24 mouse cellular contexts compared by ENCODE assay signal in the genomic region with DNA sequence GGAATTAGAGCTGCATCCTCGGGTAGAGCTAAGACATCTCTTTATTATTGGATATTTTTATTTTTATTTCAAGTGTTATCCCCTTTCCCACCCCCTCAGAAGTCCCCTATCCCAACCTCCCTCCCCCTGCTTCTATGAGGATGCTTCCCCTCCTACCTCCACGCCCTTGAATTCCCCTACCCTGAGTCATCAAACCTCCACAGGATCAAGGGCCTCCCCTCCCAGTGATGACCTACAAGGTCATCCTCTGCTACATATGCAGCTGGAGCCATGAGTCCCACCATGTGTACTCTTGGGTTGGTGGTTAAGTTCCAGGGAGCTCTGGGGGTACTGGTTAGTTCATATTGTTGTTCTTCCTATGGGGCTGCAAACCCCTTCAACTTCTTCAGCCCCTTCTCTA. TPM values are rescaled to one million over a fixed set of nuclear protein-coding genes. Genes with fewer than 3 reads are reported as not detected.
"Had no signal": no experiment of that assay in that cellular context is flagged by ENCODE, and none has a peak within 500 bp of the region (broad histone marks: within the 10 kb centered on the region; RNA-seq: fewer than 3 reads in every experiment).

No protein-coding gene starts in this region.

- H3K9me3 ChIP-seq: heart, embryonic 13.5 days; heart, embryonic 15.5 days; hindbrain, embryonic 13.5 days; hindbrain, embryonic 15.5 days; limb, embryonic 10.5 days; limb, embryonic 12.5 days; liver, embryonic 13.5 days; liver, embryonic 15.5 days had no signal

- H3K4me1 ChIP-seq: heart, embryonic 13.5 days; heart, embryonic 15.5 days; hindbrain, embryonic 13.5 days; limb, embryonic 10.5 days; limb, embryonic 12.5 days; liver, embryonic 13.5 days; liver, embryonic 15.5 days had no signal

- H3K27ac ChIP-seq: heart, adult 2 months; heart, embryonic 13.5 days; heart, embryonic 15.5 days; hindbrain, embryonic 13.5 days; hindbrain, embryonic 15.5 days; hindbrain, postnatal 0 days; layer of hippocampus, adult 2 months; left cerebral cortex, adult 2 months; limb, embryonic 10.5 days; limb, embryonic 12.5 days; liver, embryonic 13.5 days; liver, embryonic 15.5 days had no signal

- H3K36me3 ChIP-seq: heart, embryonic 13.5 days; heart, embryonic 15.5 days; hindbrain, embryonic 13.5 days; hindbrain, embryonic 15.5 days; limb, embryonic 10.5 days; limb, embryonic 12.5 days; liver, embryonic 13.5 days; liver, embryonic 15.5 days had no signal

- H3K9ac ChIP-seq: heart, embryonic 13.5 days; heart, embryonic 15.5 days; hindbrain, embryonic 13.5 days; hindbrain, embryonic 15.5 days; limb, embryonic 12.5 days; liver, embryonic 13.5 days; liver, embryonic 15.5 days had no signal

- H3K27me3 ChIP-seq: heart, embryonic 13.5 days; heart, embryonic 15.5 days; hindbrain, embryonic 13.5 days; hindbrain, embryonic 15.5 days; limb, embryonic 12.5 days had no signal

- DNase-seq: gastrocnemius, postnatal 14 days; gastrocnemius, postnatal 36 days; heart, adult 11 months; heart, adult 2 months; heart, postnatal 14 days; heart, postnatal 36 days; kidney, adult 11 months; kidney, adult 2 months; kidney, postnatal 10 days; kidney, postnatal 25 days; kidney, postnatal 4 days; liver; liver, embryonic 13.5 days had no signal

- H3K4me3 ChIP-seq: heart, adult 2 months; heart, embryonic 15.5 days; layer of hippocampus, adult 2 months; left cerebral cortex, adult 2 months; limb, embryonic 10.5 days; limb, embryonic 12.5 days had no signal

RNA-seq across cellular contexts. Expression of a gene that starts 1.2 kb away (rescaled TPM):
- polyA plus RNA-seq: gonadal fat pad, adult 2 months; kidney, adult 2 months had no signal
